Mouse (Mus musculus): ENCODE results near the gene Hoxa7. TPM values are rescaled to one million over a fixed set of nuclear protein-coding genes. Genes with fewer than 3 reads are reported as not detected.

The Hoxa7 gene
- polyA plus RNA-seq, 1 experiment = not detected

- H3K27ac ChIP-seq (ENCODE audit: insufficient read depth, low read depth, low read length) = no peak overlapping the region
- no peak for TF ChIP-seq CTCF (IDR thresholded peaks at IDR 0.05; ENCODE audit: low read depth, low read length)
- TF ChIP-seq POLR2A (IDR thresholded peaks at IDR 0.05; ENCODE audit: borderline replicate concordance, low read depth, low read length) = no peak
- H3K4me3 ChIP-seq (ENCODE audit: insufficient read depth, low read length) = peak overlapping the region; percentile 26; the same call in 1 of the 2 replicates
- no peaks in the 10 kb centered on the region for H3K4me1 ChIP-seq (ENCODE audit: control insufficient read depth, insufficient read depth, low read length)
These were observed 32.2 kb upstream of the Hoxa7 start for GRCm38 (mm10) chr6:52253511-52254500.

- H3K27ac ChIP-seq (ENCODE audit: insufficient read depth, low read depth, low read length) = no peak overlapping the region
- TF ChIP-seq CTCF (IDR thresholded peaks at IDR 0.05; ENCODE audit: low read depth, low read length) = no peak
- TF ChIP-seq POLR2A (IDR thresholded peaks at IDR 0.05; ENCODE audit: borderline replicate concordance, low read depth, low read length) = no peak
- no peaks in the 10 kb centered on the region for H3K4me1 ChIP-seq (ENCODE audit: control insufficient read depth, insufficient read depth, low read length)
- H3K4me3 ChIP-seq (ENCODE audit: insufficient read depth, low read length) = 0 out of 2 replicates have a peak overlapping the region, but pooled peaks have one; percentile 26
These were observed 31.2 kb upstream of the Hoxa7 start for GRCm38 (mm10) chr6:52252775-52253376.

- TF ChIP-seq CTCF (IDR thresholded peaks at IDR 0.05; ENCODE audit: low read depth, low read length) (no peak), POLR2A (IDR thresholded peaks at IDR 0.05; ENCODE audit: borderline replicate concordance, low read depth, low read length) (no peak)
- Histone ChIP-seq H3K4me3 (ENCODE audit: insufficient read depth, low read length) (no peak overlapping the region), H3K4me1 (ENCODE audit: control insufficient read depth, insufficient read depth, low read length) (no peaks in the 10 kb centered on the region), H3K27ac (ENCODE audit: insufficient read depth, low read depth, low read length) (no peak overlapping the region)
These were observed 30.5 kb upstream of the Hoxa7 start for GRCm38 (mm10) chr6:52252016-52252774.

GRCm38 (mm10) chr6:52251177-52251879 is 29.7 kb upstream of the Hoxa7 start:
- Histone ChIP-seq H3K4me1 (ENCODE audit: control insufficient read depth, insufficient read depth, low read length) (no peaks in the 10 kb centered on the region), H3K4me3 (ENCODE audit: insufficient read depth, low read length) (no peak overlapping the region), H3K27ac (ENCODE audit: insufficient read depth, low read depth, low read length) (no peak overlapping the region)
- no peak for TF ChIP-seq POLR2A (IDR thresholded peaks at IDR 0.05; ENCODE audit: borderline replicate concordance, low read depth, low read length)
- no peak for TF ChIP-seq CTCF (IDR thresholded peaks at IDR 0.05; ENCODE audit: low read depth, low read length)

- H3K4me3 ChIP-seq (ENCODE audit: insufficient read depth, low read length) = no peak overlapping the region
- no peak overlapping the region for H3K27ac ChIP-seq (ENCODE audit: insufficient read depth, low read depth, low read length)
- H3K4me1 ChIP-seq (ENCODE audit: control insufficient read depth, insufficient read depth, low read length) = no peaks in the 10 kb centered on the region
- TF ChIP-seq CTCF (IDR thresholded peaks at IDR 0.05; ENCODE audit: low read depth, low read length) (no peak), POLR2A (IDR thresholded peaks at IDR 0.05; ENCODE audit: borderline replicate concordance, low read depth, low read length) (no peak)
These were observed 28.2 kb upstream of the Hoxa7 start for GRCm38 (mm10) chr6:52249826-52250225.

- no peak for TF ChIP-seq POLR2A (IDR thresholded peaks at IDR 0.05; ENCODE audit: borderline replicate concordance, low read depth, low read length)
- TF ChIP-seq CTCF (IDR thresholded peaks at IDR 0.05; ENCODE audit: low read depth, low read length) = 0 out of 2 replicates have a peak, but pooled peaks have one; percentile 8
- H3K4me1 ChIP-seq (ENCODE audit: control insufficient read depth, insufficient read depth, low read length) = no peaks in the 10 kb centered on the region
- peak overlapping the region; percentile 17; the same call in 1 of the 2 replicates for H3K4me3 ChIP-seq (ENCODE audit: insufficient read depth, low read length)
- H3K27ac ChIP-seq (ENCODE audit: insufficient read depth, low read depth, low read length) = no peak overlapping the region
These were observed 27.7 kb upstream of the Hoxa7 start for GRCm38 (mm10) chr6:52249415-52249738.

GRCm38 (mm10) chr6:52248638-52249414 is 27.2 kb upstream of the Hoxa7 start:
- peak overlapping the region; percentile 17; the same call in 1 of the 2 replicates for H3K4me3 ChIP-seq (ENCODE audit: insufficient read depth, low read length)
- TF ChIP-seq POLR2A (IDR thresholded peaks at IDR 0.05; ENCODE audit: borderline replicate concordance, low read depth, low read length) (no peak), CTCF (IDR thresholded peaks at IDR 0.05; ENCODE audit: low read depth, low read length) (no peak)
- H3K4me1 ChIP-seq (ENCODE audit: control insufficient read depth, insufficient read depth, low read length) = no peaks in the 10 kb centered on the region
- H3K27ac ChIP-seq (ENCODE audit: insufficient read depth, low read depth, low read length) = no peak overlapping the region

- TF ChIP-seq POLR2A (IDR thresholded peaks at IDR 0.05; ENCODE audit: borderline replicate concordance, low read depth, low read length) (no peak), CTCF (IDR thresholded peaks at IDR 0.05; ENCODE audit: low read depth, low read length) (no peak)
- Histone ChIP-seq H3K4me1 (ENCODE audit: control insufficient read depth, insufficient read depth, low read length) (no peaks in the 10 kb centered on the region), H3K4me3 (ENCODE audit: insufficient read depth, low read length) (no peak overlapping the region), H3K27ac (ENCODE audit: insufficient read depth, low read depth, low read length) (no peak overlapping the region)
These were observed 26.3 kb upstream of the Hoxa7 start for GRCm38 (mm10) chr6:52247766-52248637.
